Mouse (Mus musculus): ENCODE results near the gene C1galt1c1. TPM values are rescaled to one million over a fixed set of nuclear protein-coding genes. Genes with fewer than 3 reads are reported as not detected.

Gene C1galt1c1
- 1.0 and 1.4 TPM in 2 replicates for polyA plus RNA-seq (2012; rRNA removed; ENCODE audit: low replicate concordance)

DNA sequence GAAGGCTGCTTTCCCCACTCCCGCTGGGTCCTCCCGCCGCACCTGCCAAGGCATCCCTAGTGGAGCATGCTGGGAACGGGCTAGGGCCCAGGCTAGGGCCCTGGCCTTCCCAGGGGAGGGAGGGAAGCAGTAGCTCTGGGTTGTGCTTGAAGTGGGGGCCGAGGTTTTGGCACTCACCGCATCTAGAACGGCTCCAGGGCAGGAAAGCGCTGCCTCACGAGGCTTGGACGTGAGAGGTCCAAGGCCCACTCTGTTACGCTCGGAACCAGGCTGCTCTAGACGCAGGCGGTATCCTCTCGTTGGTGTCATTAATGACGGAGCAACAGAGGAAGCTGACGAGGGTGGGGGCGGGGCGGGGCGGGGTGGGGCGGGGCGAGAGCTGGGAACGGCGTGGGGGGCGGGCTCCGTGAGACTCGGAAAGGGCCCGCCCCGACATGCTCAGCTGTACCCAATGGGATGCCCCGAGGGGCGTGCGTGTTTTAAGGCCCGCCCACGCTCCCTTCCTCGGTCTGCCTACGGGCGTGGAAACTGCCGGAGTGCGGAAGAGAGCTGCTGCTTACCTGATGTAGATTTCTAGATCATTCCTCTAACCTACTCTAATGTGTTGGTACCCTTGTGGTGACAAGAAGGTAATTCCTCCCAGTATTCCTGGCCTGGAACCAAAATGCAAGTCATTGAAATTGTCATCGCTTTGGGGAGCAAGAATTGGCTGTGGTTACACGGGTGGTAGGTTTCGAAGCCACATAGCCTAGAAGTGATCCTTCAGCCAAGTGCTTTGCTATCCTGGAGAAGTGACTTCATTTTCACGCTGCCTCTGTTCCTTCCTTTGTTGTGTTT lies at the start of gene C1galt1c1:
TSS of gene C1galt1c1 (minus strand) at position 287 of the 837 bp plus-strand sequence.

DNA sequence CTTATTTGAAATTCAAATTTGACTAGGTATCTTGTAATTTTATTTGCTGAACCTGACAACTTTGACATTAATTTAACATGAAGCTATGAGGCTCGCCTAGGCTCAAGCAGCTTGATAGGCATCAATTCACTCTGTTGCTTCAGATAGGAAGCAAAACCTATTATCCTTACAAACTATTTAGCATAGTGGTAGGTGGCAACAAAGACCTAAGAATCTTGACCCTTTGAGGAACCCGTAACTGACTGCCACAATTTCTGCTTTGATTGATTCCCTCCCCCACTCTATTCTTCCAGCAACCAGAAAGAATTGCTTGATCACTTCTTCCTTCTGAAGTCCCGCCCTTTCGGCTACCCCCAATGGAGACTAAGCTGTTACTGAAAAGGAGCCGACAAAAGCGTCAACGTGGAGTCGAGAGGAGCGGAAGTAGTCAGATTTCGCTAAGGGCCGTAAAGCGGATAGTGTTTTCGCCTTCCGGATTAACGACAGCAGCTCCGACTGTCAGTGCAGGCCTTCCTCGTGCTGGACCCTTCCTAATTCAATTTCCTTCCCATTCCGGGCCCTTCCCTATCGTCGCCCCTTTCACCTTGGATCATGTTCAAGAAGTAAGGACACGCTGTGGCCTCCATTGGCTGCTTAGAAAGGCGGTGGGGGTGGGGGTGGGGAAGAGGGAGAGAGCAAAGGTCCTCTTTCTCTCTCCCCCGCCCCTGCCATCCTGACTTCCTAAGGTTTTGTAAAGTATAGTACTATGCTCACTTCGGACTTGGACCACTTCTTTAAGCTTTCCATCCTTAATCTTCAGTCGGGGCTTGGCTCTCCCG lies 34.5 kb downstream of the C1galt1c1 start, which contains the start of gene Mcts1:
TSS of gene Mcts1 (plus strand) at position 402 of the 818 bp plus-strand sequence.

Other genes with a start within 250 kb of the C1galt1c1 start
- 11.0 and 14.2 TPM in 2 replicates for gene Lamp2, start 178.6 kb downstream of the C1galt1c1 start, polyA plus RNA-seq (2012; rRNA removed; ENCODE audit: low replicate concordance)
- gene Cul4b, start 58.9 kb downstream of the C1galt1c1 start, polyA plus RNA-seq (2012; rRNA removed; ENCODE audit: low replicate concordance) = 0.56 and 1.3 TPM in 2 replicates
- gene Mcts1, start 34.5 kb downstream of the C1galt1c1 start, polyA plus RNA-seq (2012; rRNA removed; ENCODE audit: low replicate concordance) = 1.2 and 1.6 TPM in 2 replicates
- gene 6030498E09Rik, start 137.6 kb upstream of the C1galt1c1 start, polyA plus RNA-seq (2012; rRNA removed; ENCODE audit: low replicate concordance) = not detected in 2 replicates